Mouse (Mus musculus): Measurements from ENCODE around the gene Hist1h2ai.
"Not testable (repeated sequence)": the region's sequence is repeated elsewhere in the genome, so short reads cannot be mapped to it uniquely, and the experiment has no call there.

The Hist1h2ai gene

DNA sequence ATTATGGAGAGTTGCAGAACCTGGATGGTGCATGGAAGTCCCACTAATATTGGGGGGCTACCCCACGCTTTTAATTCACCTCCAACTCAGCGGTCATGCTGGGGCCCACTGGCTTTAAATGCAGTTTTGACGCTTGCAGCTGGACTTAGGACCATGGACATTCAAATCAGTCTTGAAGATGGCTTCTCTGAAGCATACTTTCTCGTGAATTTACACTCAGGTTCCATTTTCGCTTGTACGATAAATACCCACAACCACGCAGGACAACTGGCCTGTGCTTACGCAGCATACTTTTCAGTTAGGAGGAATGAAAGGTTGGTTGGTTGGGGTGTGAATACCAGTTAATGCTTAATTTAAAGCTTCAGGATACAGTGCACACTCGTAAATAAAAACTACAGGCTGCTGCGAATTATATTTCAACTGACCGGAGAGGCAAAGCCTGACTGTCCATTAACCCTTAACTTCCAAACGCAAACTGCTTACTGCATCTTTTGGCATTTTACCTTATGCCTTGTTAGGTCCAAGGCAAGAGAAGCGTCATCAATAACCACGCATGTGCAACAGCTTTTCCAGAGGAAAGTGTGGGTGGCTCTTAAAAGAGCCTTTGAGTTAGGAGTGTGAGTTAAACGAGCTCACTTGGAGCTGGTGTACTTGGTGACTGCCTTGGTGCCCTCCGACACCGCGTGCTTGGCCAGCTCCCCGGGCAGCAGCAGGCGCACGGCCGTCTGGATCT lies 925 bp upstream of the Hist1h2ai start:
- H3K36me3 ChIP-seq (ENCODE audit: insufficient read depth, low read length) = no peaks in the 10 kb centered on the region
- TF ChIP-seq NANOG (IDR thresholded peaks at IDR 0.05; ENCODE audit: borderline replicate concordance, low read length) (no peak), POU5F1 (IDR thresholded peaks at IDR 0.05; ENCODE audit: borderline replicate concordance, low read length) (no peak), CTCF (conservative IDR thresholded peaks at IDR 0.05; ENCODE audit: low read length) (no peak)
- H3K27me3 ChIP-seq (ENCODE audit: insufficient read depth, low read length) = no peaks in the 10 kb centered on the region
- H3K9me3 ChIP-seq (ENCODE audit: low read length) = no peaks in the 10 kb centered on the region
- peaks cover 31% of the 10 kb centered on the region for H3K4me1 ChIP-seq (replicated peaks; ENCODE audit: low read depth, low read length)
- H3K4me3 ChIP-seq (replicated peaks; ENCODE audit: low read length) = peak overlapping the region; percentile 76

DNA sequence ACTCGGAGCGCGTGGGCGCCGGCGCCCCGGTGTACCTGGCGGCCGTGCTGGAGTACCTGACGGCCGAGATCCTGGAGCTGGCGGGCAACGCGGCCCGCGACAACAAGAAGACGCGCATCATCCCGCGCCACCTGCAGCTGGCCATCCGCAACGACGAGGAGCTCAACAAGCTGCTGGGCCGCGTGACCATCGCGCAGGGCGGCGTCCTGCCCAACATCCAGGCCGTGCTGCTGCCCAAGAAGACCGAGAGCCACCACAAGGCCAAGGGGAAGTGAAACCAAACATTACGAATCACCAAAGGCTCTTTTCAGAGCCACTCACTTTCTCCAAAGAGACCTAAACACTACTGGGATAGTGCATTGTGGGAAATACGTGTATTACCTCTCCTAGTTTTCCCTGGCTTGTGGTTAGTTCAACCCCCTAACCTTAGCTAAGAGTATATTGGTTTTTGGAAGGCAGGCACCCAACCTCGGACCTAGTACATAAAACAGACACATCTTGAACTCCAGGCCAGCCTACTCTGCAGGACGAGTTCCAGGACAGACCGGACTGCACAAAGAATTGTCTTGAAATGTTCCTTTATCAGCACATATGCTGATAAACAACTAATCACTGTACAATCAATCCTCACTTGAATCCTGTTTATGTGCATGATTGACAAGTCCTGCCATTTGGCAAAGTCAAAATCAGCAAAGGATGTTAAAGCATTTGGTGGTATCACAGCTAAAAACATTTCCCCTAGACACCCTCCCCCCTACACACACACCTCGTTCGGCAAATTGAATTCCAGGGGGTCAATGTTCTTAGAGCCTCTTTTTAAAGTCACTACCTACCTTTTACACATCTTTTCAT lies 544 bp downstream of the Hist1h2ai start:
- not testable (repeated sequence) for H3K36me3 ChIP-seq (ENCODE audit: insufficient read depth, low read length); H3K27me3 ChIP-seq (ENCODE audit: insufficient read depth, low read length); H3K9me3 ChIP-seq (ENCODE audit: low read length)
- peak overlapping the region; percentile 75 for H3K4me3 ChIP-seq (replicated peaks; ENCODE audit: low read length)
- peaks cover 29% of the 10 kb centered on the region for H3K4me1 ChIP-seq (replicated peaks; ENCODE audit: low read depth, low read length)

DNA sequence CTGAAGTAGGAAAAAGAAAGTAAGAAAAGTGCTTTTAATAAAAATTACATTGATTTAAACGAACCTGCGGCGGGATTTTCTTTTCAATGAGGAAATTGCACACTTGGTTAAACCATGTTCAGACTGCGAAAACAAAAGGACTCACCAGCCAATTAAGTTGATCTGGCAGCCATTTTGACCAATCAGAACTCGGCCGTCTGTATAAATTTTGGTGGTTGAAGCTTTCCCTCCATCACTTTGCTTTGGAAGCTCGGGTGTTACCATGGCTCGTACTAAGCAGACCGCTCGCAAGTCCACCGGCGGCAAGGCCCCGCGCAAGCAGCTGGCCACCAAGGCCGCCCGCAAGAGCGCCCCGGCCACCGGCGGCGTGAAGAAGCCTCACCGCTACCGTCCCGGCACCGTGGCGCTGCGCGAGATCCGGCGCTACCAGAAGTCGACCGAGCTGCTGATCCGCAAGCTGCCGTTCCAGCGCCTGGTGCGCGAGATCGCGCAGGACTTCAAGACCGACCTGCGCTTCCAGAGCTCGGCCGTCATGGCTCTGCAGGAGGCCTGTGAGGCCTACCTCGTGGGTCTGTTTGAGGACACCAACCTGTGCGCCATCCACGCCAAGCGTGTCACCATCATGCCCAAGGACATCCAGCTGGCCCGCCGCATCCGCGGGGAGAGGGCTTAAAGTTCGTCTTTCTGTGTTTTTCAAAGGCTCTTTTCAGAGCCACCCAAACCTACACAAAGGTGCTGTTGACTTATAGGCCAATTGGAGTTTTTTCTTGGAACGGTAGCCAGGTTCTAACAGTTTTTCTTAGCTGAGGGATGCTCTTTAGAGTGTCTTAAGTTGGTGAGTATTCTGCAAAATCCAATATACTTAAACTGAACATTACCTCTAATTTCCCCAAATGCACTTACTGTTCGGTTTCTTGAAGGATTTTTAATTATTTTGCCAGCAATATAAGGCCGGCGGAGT lies 1.5 kb downstream of the Hist1h2ai start, which contains the start of gene Hist1h3h:
Hist1h3h (plus strand) TSS at position 263 of the 961 bp plus-strand sequence.
- Histone ChIP-seq H3K4me1 (replicated peaks; ENCODE audit: low read depth, low read length) (peaks cover 30% of the 10 kb centered on the region), H3K4me3 (replicated peaks; ENCODE audit: low read length) (peak within 1 kb of the TSS; percentile 75)
- not testable (repeated sequence) for H3K27me3 ChIP-seq (ENCODE audit: insufficient read depth, low read length); H3K9me3 ChIP-seq (ENCODE audit: low read length); H3K36me3 ChIP-seq (ENCODE audit: insufficient read depth, low read length)

DNA sequence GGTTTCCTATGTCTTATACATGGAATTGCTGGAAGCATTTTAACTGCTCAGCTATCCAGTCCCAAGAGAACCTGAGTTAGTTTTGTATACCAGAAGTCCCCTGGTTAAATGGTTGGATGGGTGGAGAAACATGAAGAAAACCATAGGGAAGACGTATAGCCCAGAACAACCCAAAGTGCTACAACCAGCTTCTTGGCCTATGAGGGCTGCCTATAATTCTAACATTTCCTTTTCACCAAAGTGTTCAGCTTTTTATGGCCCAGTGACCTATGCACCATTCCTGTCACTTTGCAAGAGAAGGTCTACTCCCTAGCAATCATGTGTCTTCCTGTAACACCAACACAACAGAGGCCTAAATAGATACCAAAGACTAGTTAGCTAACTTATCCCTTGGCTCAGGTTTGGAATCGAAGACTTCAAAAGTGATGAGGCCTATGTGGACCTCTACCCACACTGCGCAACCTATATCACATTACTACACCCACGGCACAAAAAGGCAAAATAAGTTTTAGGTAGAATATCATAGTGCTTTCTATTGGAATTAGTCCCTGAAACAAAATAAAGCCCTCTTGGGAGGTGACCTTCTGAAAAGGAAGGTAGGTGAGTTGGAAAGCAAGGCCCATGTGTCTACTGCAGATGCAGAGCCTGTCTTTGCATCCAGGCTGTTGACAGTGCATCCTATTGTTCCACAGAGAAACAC lies 2.3 kb downstream of the Hist1h2ai start:
- H3K9me3 ChIP-seq (ENCODE audit: low read length) = no peaks in the 10 kb centered on the region
- H3K4me3 ChIP-seq (replicated peaks; ENCODE audit: low read length) = peak overlapping the region; percentile 75
- no peaks in the 10 kb centered on the region for H3K36me3 ChIP-seq (ENCODE audit: insufficient read depth, low read length)
- no peaks in the 10 kb centered on the region for H3K27me3 ChIP-seq (ENCODE audit: insufficient read depth, low read length)
- TF ChIP-seq POU5F1 (IDR thresholded peaks at IDR 0.05; ENCODE audit: borderline replicate concordance, low read length) (no peak), NANOG (IDR thresholded peaks at IDR 0.05; ENCODE audit: borderline replicate concordance, low read length) (no peak), CTCF (conservative IDR thresholded peaks at IDR 0.05; ENCODE audit: low read length) (no peak)
- peaks cover 30% of the 10 kb centered on the region for H3K4me1 ChIP-seq (replicated peaks; ENCODE audit: low read depth, low read length)

DNA sequence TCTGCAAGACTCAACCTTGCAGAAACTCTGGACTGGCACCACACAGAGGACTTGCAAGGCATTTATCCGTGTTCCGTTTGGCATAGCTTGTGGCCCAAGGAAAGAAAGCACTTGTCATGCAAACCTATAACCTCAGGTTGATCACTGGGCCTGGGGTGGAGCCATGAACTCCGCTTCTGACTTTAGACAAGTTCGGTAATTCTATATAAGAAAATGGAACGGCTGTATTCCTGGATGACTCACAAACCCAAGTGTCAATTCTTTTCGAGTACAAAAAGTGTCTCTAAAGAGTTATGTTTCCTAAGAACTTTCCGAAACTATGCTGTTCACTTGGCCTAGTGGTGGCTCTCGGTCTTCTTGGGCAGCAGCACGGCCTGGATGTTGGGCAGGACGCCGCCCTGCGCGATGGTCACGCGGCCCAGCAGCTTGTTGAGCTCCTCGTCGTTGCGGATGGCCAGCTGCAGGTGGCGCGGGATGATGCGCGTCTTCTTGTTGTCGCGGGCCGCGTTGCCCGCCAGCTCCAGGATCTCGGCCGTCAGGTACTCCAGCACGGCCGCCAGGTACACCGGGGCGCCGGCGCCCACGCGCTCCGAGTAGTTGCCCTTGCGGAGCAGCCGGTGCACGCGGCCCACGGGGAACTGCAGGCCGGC lies 5.0 kb downstream of the Hist1h2ai start:
- Histone ChIP-seq H3K4me3 (replicated peaks; ENCODE audit: low read length) (peak overlapping the region; percentile 66), H3K4me1 (replicated peaks; ENCODE audit: low read depth, low read length) (peaks cover 23% of the 10 kb centered on the region), H3K9me3 (ENCODE audit: low read length) (peaks cover 21% of the 10 kb centered on the region)
- H3K27me3 ChIP-seq (ENCODE audit: insufficient read depth, low read length); H3K36me3 ChIP-seq (ENCODE audit: insufficient read depth, low read length): not testable (repeated sequence)

DNA sequence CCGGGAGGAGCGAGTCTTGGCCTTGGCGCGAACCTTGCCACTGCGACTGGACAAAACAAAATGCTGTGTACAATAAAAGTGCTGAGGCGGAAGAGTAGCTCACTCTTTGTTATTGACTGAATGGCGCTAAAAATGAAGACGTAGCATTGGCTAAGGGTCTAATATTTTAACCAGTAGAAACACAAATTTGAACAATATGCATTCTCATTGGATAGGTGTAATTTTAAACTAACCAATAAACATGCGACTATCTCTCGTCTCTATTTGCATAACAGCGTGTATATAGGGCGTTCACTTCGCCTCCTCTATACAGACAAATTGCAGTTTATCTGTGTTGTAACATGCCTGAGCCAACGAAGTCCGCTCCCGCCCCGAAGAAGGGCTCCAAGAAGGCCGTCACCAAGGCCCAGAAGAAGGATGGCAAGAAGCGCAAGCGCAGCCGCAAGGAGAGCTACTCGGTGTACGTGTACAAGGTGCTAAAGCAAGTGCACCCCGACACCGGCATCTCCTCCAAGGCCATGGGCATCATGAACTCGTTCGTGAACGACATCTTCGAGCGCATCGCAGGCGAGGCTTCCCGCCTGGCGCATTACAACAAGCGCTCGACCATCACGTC lies 5.6 kb downstream of the Hist1h2ai start, which contains the start of gene Hist1h2bm:
Hist1h2bm (plus strand) TSS at position 288 of the 616 bp plus-strand sequence.
- peaks cover 23% of the 10 kb centered on the region for H3K4me1 ChIP-seq (replicated peaks; ENCODE audit: low read depth, low read length)
- not testable (repeated sequence) for H3K27me3 ChIP-seq (ENCODE audit: insufficient read depth, low read length); H3K36me3 ChIP-seq (ENCODE audit: insufficient read depth, low read length)
- H3K4me3 ChIP-seq (replicated peaks; ENCODE audit: low read length) = peak within 1 kb of the TSS; percentile 66
- H3K9me3 ChIP-seq (ENCODE audit: low read length) = peaks cover 28% of the 10 kb centered on the region

DNA sequence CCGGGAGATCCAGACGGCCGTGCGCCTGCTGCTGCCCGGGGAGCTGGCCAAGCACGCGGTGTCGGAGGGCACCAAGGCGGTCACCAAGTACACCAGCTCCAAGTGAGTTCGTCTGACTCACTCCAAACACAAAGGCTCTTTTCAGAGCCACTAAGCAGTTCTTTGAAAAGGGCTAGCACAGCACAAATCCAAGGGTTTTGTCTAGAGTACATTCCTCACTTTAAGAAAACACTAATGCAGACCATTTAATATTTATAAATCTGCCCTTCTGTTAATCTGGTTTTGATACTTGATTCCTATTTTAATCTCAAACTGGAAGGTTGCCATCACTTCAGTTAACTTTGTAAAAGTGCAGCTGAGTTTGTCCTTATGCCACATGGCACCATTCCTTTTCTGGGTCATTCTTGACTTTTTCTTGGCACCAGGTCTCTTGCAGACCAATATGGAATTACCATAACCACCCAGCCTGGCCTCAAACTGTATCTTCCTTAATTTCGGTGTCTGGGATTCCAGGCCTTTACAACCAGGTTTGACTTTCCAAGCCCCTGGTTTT lies 6.2 kb downstream of the Hist1h2ai start:
- Histone ChIP-seq H3K9me3 (ENCODE audit: low read length) (peaks cover 33% of the 10 kb centered on the region), H3K27me3 (ENCODE audit: insufficient read depth, low read length) (no peaks in the 10 kb centered on the region), H3K36me3 (ENCODE audit: insufficient read depth, low read length) (no peaks in the 10 kb centered on the region; the same call in 1 of the 2 replicates), H3K4me3 (replicated peaks; ENCODE audit: low read length) (peak overlapping the region; percentile 39; the same call in 1 of the 2 replicates), H3K4me1 (replicated peaks; ENCODE audit: low read depth, low read length) (peaks cover 23% of the 10 kb centered on the region)
- TF ChIP-seq POU5F1 (IDR thresholded peaks at IDR 0.05; ENCODE audit: borderline replicate concordance, low read length) = no peak
- TF ChIP-seq CTCF (conservative IDR thresholded peaks at IDR 0.05; ENCODE audit: low read length) = no peak
- no peak for TF ChIP-seq NANOG (IDR thresholded peaks at IDR 0.05; ENCODE audit: borderline replicate concordance, low read length)
